Mouse (Mus musculus) forebrain, embryonic 12.5 days (tissue): ENCODE measurements around the gene 1700093K21Rik. TPM values are rescaled to one million over a fixed set of nuclear protein-coding genes. Genes with fewer than 3 reads are reported as not detected.
A peak's percentile ranks its signal among the peaks of the same experiment; 100 is the strongest.
"Not testable (repeated sequence)": the region's sequence is repeated elsewhere in the genome, so short reads cannot be mapped to it uniquely, and the experiment has no call there.

Experiments
- ATAC-seq: fragments of 200-750 bp; cut with Nextera tagmentation; 2 replicates; pipeline ENCODE4 v1.8.0; 2017; ENCODE audit warnings: moderate TSS enrichment; ENCODE audit not compliant: low FRiP score
- H3K27ac ChIP-seq: fragments of 300-500 bp; sonication (generic); 2 replicates; pipeline ENCODE4 v1.5.1; 2016; ENCODE audit warnings: mild to moderate bottlenecking
- H3K27me3 ChIP-seq: fragments of 300-500 bp; sonication (generic); 2 replicates; pipeline ENCODE4 v1.6.1; 2016; ENCODE audit warnings: mild to moderate bottlenecking
- H3K36me3 ChIP-seq: fragments of 300-500 bp; sonication (generic); replicated peaks from 2 replicates; pipeline ENCODE4 v1.6.1; 2016; ENCODE audit warnings: mild to moderate bottlenecking
- H3K4me1 ChIP-seq: fragments of 300-500 bp; sonication (generic); 2 replicates; pipeline ENCODE4 v1.6.1; 2016
- H3K4me2 ChIP-seq: fragments of 300-500 bp; sonication (generic); 2 replicates; pipeline ENCODE4 v1.6.1; 2016; ENCODE audit warnings: mild to moderate bottlenecking, moderate library complexity
- H3K4me3 ChIP-seq: fragments of 300-500 bp; sonication (generic); replicated peaks from 2 replicates; pipeline ENCODE4 v1.5.1; 2016; ENCODE audit warnings: mild to moderate bottlenecking
- H3K9ac ChIP-seq: fragments of 300-500 bp; sonication (generic); 2 replicates; pipeline ENCODE4 v1.6.1; 2016; ENCODE audit warnings: mild to moderate bottlenecking
- H3K9me3 ChIP-seq: fragments of 300-500 bp; sonication (generic); 2 replicates; pipeline ENCODE4 v1.6.1; 2016
- WGBS: fragments of 180-500 bp; shearing (Covaris S2); methylation state at CpG from one replicate; pipeline ENCODE4 v1.1.7; 2016; 5-methylcytosine and 5-hydroxymethylcytosine counted together
- polyA plus RNA-seq: library from polyadenylated mRNA; unstranded; fragments of >200 nt; fragmentation: Nextera tagmentation; extraction: Ambion mirVana; gene quantifications from 2 replicates; pipeline ENCODE4 v1.2.1, GENCODE M21; 2016

The 1700093K21Rik gene
- polyA plus RNA-seq = not detected in 2 replicates

DNA sequence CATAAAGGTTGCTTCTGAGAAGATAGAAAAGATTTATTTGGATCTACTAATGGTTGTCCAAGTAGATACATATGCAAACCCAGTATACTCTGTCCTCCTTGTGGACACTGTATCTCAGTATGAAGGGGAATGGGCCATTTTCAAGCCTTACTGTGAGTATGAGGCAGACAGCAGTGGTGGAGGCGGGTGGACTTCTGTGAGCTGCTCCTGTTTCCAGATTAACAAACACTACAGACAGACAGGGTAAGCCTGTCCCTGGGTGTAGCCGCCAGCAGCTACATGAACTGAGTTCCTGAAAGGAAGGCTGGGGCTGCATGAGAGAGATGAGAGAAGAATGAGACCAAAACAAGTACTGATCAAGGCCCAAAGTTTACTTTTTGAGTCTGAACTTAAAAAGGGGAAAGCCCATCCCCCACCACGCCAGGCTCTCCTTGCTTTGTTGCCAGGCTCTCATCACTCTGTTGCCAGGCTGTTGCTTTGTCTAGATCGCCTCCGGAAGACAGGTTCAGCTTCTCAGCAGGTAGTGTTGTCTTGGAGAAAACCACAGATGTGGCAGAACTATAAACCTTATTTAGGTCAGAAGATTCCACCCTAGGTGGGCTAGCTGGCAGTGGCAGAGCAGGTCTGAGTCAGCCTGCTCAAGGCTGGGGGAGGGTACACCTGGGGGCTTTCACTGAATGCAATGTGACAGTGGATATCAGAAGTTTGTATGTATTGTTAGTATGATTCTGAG is at the start of gene 1700093K21Rik:
1700093K21Rik (minus strand) TSS at position 683 of the 733 bp plus-strand sequence.
- Histone ChIP-seq H3K4me2 (no peak within 1 kb of the TSS), H3K27ac (no peak within 1 kb of the TSS), H3K9me3 (no peaks in the 10 kb centered on the region), H3K27me3 (no peaks in the 10 kb centered on the region), H3K4me3 (no peak within 1 kb of the TSS), H3K4me1 (0 out of 2 replicates have a peak, but pooled peaks cover 3% of the 10 kb centered on the region), H3K9ac (no peak within 1 kb of the TSS), H3K36me3 (no peaks in the 10 kb centered on the region)
- WGBS = 33% methylated on average over 5 of the region's 5 CpGs
- no peak for ATAC-seq

DNA sequence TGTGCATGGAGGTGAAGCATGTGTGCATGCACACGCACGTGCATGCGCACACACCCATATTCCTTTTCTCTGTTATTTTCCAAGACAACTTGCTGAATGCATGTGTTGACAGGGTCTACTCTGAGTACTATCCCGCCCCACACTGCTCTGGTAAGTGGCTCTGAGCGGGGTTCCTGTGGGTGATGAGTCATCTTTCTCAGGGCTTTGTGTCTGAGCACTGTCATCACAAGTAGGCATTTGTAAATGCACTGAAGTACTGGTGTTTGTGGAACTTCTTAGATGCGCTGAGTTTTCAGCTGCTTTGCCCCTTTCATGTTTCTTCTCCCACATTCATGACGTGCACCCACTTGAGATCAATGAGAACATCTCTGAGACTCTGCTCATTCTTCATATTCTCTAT is 49.2 kb upstream of the 1700093K21Rik start:
- 91% methylated on average over 7 of the region's 7 CpGs for WGBS
- H3K36me3 ChIP-seq = peaks cover 37% of the 10 kb centered on the region
- no peaks in the 10 kb centered on the region for H3K27me3 ChIP-seq
- no peak overlapping the region for H3K4me2 ChIP-seq
- no peak overlapping the region for H3K4me3 ChIP-seq
- no peaks in the 10 kb centered on the region for H3K4me1 ChIP-seq
- H3K27ac ChIP-seq = no peak overlapping the region
- no peak for ATAC-seq
- no peaks in the 10 kb centered on the region for H3K9me3 ChIP-seq
- H3K9ac ChIP-seq = no peak overlapping the region

DNA sequence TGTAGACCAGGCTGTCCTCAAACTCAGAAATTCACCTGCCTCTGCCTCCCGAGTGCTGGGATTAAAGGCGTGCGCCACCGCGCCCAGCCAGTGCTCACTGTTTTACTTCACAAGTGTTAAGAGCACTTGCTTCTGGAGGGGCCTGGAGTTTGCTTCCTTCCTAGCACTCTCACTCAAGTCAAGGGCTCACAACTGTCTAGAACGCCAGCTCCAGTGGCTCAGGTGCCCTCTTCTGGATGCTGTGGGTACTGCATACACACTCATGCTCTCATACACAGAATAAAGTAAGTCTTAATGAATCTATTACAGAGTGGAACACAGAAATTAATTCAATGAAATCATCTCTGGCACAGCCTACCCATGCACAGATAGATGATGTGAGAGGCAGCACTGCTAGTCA is 44.8 kb upstream of the 1700093K21Rik start:
- Histone ChIP-seq H3K27me3 (no peaks in the 10 kb centered on the region), H3K4me1 (no peaks in the 10 kb centered on the region), H3K36me3 (peaks cover 24% of the 10 kb centered on the region), H3K4me3 (no peak overlapping the region), H3K27ac (no peak overlapping the region), H3K4me2 (no peak overlapping the region), H3K9ac (no peak overlapping the region), H3K9me3 (no peaks in the 10 kb centered on the region)
- peak; percentile 82 for ATAC-seq
- WGBS = 50% methylated on average over 6 of the region's 6 CpGs

DNA sequence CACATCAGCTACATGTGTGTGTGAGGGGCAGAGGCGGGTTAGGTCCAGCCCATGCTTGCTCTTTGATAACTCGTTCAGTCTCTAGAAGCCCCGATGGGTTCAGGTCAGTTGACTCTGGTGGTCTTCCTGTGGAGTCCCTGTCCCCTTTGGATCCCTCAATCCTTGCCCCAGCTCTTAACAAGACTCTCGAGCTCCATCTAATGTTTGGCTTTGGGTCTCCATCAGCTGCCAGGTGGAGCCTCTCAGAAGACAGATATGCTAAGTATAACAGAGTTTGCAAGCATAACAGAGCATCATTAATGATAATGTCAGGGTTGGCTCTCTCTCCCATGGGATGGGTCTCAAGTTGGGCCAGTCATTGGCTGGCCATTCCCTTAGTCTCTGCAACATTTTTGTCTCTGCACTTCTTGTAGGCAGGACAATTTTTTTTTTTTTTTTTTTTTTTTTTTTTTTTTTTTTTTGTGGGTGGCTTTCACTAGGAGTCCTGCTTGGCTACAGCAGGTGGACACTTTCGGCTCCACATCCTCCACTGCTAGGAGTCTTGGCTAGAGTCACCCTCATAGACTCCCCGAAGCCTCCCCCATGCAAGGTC is 36.2 kb upstream of the 1700093K21Rik start:
- Histone ChIP-seq H3K4me3 (no peak overlapping the region), H3K27me3 (no peaks in the 10 kb centered on the region), H3K9ac (no peak overlapping the region), H3K4me2 (no peak overlapping the region), H3K4me1 (no peaks in the 10 kb centered on the region), H3K36me3 (no peaks in the 10 kb centered on the region), H3K27ac (no peak overlapping the region), H3K9me3 (no peaks in the 10 kb centered on the region)
- WGBS = 71% methylated on average over 6 of the region's 6 CpGs
- ATAC-seq = no peak

DNA sequence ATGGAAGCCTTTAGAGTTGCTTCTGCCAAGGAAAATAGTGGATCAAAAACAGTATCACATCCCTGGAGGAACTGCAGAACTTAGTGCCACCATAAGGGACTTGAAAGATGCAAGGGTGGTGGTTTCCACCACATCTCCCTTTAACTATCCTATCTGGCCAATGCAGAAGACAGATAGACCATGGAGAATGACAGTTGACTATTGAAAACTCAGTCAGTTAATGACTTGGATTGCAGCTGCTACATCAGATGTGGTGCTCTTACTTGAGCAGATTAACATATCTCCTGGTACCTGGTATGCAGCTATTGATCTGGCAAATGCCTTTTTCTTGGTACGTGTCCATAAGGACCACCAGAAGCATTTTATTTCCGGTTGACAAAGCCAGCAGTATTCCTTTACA is 16.5 kb upstream of the 1700093K21Rik start:
- Histone ChIP-seq H3K4me1 (no peaks in the 10 kb centered on the region), H3K9me3 (no peaks in the 10 kb centered on the region), H3K27ac (no peak overlapping the region), H3K4me2 (no peak overlapping the region), H3K4me3 (no peak overlapping the region), H3K27me3 (no peaks in the 10 kb centered on the region), H3K9ac (no peak overlapping the region), H3K36me3 (no peaks in the 10 kb centered on the region)
- no peak for ATAC-seq
- WGBS = 94% methylated on average over 2 of the region's 2 CpGs

DNA sequence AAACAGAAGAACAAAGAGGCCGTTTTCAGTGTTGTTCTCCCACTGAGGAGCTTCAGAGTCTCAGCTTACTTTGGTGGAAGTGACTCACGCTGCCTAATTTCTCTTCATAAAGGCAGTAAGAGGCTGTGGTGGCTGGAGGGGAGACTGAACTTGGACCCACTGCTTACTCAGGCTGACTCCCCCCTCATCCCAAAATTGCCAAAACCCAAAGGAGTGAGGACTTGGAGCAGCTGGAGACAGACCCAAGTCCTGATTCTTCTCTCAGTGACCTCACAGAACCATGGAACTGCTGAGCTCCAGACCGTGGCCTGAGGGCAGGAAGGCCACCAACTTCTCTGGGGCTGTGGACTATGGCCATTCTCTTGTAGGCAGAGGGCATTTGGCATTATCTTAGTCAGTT is 2.0 kb downstream of the 1700093K21Rik start:
- WGBS = 73% methylated on average over 3 of the region's 3 CpGs
- Histone ChIP-seq H3K4me1 (0 out of 2 replicates have a peak, but pooled peaks cover 3% of the 10 kb centered on the region), H3K9me3 (no peaks in the 10 kb centered on the region), H3K9ac (no peak overlapping the region), H3K27ac (no peak overlapping the region), H3K27me3 (no peaks in the 10 kb centered on the region), H3K36me3 (no peaks in the 10 kb centered on the region), H3K4me2 (no peak overlapping the region), H3K4me3 (no peak overlapping the region)
- no peak for ATAC-seq

DNA sequence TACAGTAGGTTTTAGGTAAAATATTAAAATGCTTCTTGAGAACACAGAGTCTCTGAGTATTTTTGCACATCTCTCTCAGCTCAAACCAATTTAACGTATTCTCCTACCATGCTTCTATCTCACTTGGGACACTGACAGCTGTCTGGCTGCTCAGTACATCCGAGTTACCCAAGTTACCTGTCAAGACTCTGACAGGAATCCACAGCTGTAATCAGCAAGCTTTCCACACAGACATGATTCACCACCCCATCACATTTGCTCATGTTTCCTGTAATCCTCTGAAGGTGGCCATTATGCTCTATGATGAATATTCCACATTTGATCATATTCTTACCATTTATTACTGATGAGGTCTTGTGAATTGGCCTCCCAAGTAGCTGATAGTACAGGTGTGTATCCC is 5.6 kb downstream of the 1700093K21Rik start:
- Histone ChIP-seq H3K4me3 (no peak overlapping the region), H3K27ac (no peak overlapping the region), H3K36me3 (no peaks in the 10 kb centered on the region), H3K27me3 (no peaks in the 10 kb centered on the region), H3K4me1 (peaks cover 11% of the 10 kb centered on the region), H3K9ac (no peak overlapping the region), H3K4me2 (no peak overlapping the region), H3K9me3 (no peaks in the 10 kb centered on the region)
- ATAC-seq = no peak
- 85% methylated on average over 2 of the region's 2 CpGs for WGBS

DNA sequence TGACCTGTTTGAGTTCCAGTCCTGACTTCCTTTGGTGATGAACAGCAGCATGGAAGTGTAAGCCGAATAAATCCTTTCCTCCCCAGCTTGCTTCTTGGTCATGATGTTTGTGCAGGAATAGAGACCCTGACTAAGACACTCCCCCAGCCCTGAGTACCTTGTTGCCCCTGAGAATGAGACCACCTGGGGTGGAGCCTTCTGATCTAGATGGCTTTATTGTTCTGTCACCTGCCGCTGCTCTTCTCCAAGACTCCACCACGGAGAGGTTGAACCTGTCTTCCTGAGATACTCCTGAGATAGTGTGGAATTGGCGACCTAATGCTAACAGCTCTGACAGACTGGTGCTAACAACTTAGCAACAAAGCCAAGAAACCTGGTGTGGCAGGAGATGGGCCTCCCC is 6.2 kb downstream of the 1700093K21Rik start:
- not testable (repeated sequence) for H3K9me3 ChIP-seq, H3K27me3 ChIP-seq, H3K9ac ChIP-seq, H3K36me3 ChIP-seq, H3K4me2 ChIP-seq, H3K4me3 ChIP-seq, ATAC-seq, H3K27ac ChIP-seq
- 78% methylated on average over 4 of the region's 4 CpGs for WGBS
- peaks cover 11% of the 10 kb centered on the region for H3K4me1 ChIP-seq

DNA sequence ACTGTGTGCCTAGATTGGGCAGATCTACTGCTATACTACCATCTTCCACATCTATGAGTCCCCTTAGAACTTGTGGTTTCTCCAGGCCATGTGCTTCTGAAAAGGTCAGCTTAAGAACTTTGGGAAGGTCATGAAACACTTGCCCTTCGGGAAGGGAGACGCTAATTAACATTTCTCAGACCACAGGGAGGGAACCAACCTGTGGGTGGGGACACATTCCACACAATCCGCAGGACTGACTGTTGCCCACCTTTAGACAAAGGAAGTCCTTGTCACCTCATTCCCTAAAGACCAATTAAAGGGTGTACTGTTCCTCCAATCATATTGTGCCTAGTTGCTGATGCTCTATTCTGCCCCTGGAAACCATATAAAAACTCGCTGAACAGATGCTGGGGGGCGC is 16.2 kb downstream of the 1700093K21Rik start:
- not testable (repeated sequence) for H3K9me3 ChIP-seq, H3K27me3 ChIP-seq, H3K4me2 ChIP-seq, H3K36me3 ChIP-seq, H3K4me1 ChIP-seq, ATAC-seq, H3K27ac ChIP-seq, H3K9ac ChIP-seq, H3K4me3 ChIP-seq
- 82% methylated on average over 5 of the region's 5 CpGs for WGBS

DNA sequence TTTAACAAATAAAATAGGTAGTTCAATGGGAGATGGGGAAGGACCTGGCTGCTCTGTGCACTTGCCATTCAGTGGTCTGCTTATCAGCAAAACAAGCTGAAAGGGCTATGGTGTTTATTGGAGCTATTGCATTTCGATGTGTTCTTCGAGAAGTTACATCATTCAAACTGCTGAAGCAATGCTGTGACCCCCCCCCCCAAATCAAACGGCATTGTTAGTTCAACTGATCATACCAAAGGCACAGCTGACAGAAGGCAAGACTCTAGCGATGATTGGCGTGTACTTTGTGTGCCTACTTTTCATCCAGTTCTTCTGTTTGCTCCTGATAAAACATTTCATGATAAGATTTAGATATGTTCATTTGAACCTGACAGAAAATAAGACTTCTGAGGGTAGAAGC is 22.3 kb downstream of the 1700093K21Rik start:
- Histone ChIP-seq H3K4me3 (peak overlapping the region; percentile 83), H3K27me3 (no peaks in the 10 kb centered on the region), H3K9ac (0 out of 2 replicates have a peak overlapping the region, but pooled peaks have one; percentile 50), H3K4me2 (peak overlapping the region; percentile 86), H3K4me1 (peaks cover 25% of the 10 kb centered on the region), H3K27ac (peak overlapping the region; percentile 97), H3K36me3 (peaks cover 18% of the 10 kb centered on the region), H3K9me3 (no peaks in the 10 kb centered on the region)
- no peak for ATAC-seq
- WGBS = 54% methylated on average over 5 of the region's 5 CpGs

DNA sequence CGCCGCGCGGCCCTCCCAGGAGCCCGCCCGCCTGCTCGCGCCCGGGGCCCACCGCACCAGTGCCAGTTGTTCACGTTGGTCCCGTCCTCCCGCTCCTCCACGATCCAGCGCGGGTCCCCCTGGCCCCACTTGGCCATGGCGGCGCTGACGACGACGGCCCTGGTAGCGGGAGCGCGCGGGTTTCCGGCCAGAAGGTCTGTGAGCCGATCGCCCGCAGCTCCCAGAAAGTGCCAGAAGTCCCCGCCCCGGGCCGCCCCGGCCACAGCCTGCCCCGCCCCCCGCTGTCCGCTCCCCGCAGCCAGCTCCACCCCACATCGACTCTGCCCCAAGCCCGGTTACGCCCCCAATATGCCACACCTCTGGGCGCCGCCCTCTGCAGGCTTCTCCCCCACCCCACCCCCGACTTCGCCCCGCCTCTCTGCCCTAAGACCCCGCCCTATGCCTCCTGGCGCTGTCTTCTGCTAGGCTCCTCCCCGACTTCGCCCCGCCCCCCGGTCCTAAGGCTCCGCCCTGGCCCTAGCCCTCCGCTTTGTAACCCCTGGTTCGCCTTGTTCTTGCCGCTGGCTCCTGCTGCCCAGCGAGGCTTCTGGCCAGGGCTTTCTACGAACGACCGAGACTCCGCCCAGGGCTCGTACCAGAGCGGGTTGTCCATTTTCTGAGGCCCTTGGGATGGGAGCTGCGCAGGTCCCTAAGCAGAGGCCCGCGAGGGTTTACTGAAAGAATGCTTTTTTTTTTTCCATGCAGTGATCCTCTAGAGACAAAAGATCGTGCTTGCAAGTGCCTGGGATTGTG is 23.0 kb downstream of the 1700093K21Rik start, which contains the start of gene Ahsa2:
Ahsa2 (minus strand) TSS at position 313 of the 792 bp plus-strand sequence.
- ATAC-seq = peak; percentile 94
- under 1% methylated on average over 59 of the region's 66 CpGs for WGBS

DNA sequence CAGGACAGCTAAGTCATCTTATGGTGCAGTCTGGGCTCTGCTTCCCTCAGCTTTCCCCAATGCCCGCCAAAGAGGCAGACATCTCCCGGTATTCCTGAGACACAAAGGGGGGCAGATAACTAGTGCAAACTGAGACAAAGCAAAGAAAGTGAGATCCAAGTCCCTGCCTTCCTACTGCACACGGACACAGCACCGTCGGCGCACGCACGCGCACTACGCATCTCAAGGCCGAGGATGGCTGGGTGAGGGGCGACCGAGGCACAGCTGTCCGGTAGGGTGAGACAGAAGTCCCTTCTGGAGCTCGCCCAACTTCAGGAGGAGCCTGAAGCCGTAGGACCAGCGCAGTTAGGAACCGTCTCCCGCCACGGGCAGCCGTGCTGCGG is 23.6 kb downstream of the 1700093K21Rik start:
- H3K4me2 ChIP-seq = peak overlapping the region; percentile 86
- H3K27ac ChIP-seq = peak overlapping the region; percentile 97
- 0% methylated on average over 22 of the region's 22 CpGs for WGBS
- peak; percentile 82 for ATAC-seq
- peaks cover 31% of the 10 kb centered on the region for H3K36me3 ChIP-seq
- H3K9me3 ChIP-seq = no peaks in the 10 kb centered on the region
- no peaks in the 10 kb centered on the region for H3K27me3 ChIP-seq
- peaks cover 25% of the 10 kb centered on the region for H3K4me1 ChIP-seq
- peak overlapping the region; percentile 89 for H3K9ac ChIP-seq
- peak overlapping the region; percentile 83 for H3K4me3 ChIP-seq

More for the DNA sequence above, 23.0 kb downstream of the 1700093K21Rik start, which contains the start of gene Ahsa2:
- Histone ChIP-seq H3K9me3 (no peaks in the 10 kb centered on the region), H3K36me3 (peaks cover 25% of the 10 kb centered on the region), H3K9ac (peak within 1 kb of the TSS; percentile 89), H3K4me3 (peak within 1 kb of the TSS; percentile 83), H3K4me1 (peaks cover 25% of the 10 kb centered on the region), H3K27me3 (no peaks in the 10 kb centered on the region), H3K4me2 (peak within 1 kb of the TSS; percentile 86), H3K27ac (peak within 1 kb of the TSS; percentile 97)
